Mouse (Mus musculus) gastrocnemius, postnatal 25 days (tissue): ENCODE data around the gene Emp2. TPM values are rescaled to one million over a fixed set of nuclear protein-coding genes. Genes with fewer than 3 reads are reported as not detected.
"Not testable (repeated sequence)": the region's sequence is repeated elsewhere in the genome, so short reads cannot be mapped to it uniquely, and the experiment has no call there.

Experiments
- DNase-seq: peaks from one replicate; pipeline ENCODE4 v3.0.0; 2022
- total RNA-seq, 2 experiments: library from RNA; stranded (reverse); gene quantifications; 1 replicate in 1 of 2; 2 replicates in 1 of 2; pipeline ENCODE4 v1.2.3; 2021

Emp2 gene
- total RNA-seq, 2 experiments from 2014 or later = 5.7 to 7.8 TPM

DNA sequence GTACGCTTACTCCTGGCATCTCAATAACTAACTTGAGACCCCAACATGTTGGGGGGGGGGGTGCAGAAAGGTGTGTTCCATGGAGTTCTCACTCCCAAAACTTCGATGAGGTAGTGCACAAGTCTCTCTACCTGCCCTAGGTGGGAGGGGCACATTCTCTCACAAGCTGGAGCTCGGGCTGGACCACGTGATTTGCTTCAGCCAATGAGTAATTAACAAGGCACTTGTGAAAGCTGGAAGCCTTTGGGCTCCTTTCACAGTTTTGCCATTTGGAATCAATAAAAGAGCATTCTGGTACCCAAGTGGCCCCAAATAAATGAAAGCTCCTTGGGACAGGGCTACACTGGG lies 3.4 kb upstream of the Emp2 start:
- no peak for DNase-seq

DNA sequence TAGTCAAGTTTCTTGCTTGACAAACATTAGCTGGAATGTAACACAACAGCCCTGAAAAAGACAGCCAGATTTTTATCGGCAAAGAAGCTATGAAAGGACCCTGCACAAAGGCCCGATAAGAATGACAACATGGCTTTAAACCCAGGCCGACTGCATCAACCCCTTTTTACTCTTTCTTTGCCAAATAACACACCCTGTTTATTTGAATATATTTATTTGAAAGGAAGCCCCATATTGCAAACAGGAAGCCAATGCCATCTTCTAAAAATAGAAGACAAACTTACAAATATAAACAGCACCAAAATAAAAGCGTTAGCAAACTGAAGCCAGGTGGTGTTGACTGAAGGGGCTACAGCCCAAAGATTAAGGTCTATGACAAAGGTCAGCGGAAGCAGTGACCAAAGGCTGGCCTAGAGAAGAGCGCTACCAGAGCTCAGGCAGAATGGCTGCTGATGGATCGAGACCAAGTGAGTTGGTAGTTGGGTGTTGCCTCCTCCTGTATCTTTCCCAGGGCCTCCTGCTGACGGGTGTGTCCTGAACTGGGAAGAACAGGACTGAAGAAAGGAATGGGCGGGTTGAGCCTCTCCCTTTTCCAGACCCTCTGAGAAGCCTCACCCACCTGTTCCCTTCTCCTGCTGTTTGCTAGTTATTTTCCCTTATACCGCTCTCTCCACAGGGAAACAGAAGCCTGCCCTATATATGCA lies 2.9 kb upstream of the Emp2 start:
- DNase-seq = no peak

DNA sequence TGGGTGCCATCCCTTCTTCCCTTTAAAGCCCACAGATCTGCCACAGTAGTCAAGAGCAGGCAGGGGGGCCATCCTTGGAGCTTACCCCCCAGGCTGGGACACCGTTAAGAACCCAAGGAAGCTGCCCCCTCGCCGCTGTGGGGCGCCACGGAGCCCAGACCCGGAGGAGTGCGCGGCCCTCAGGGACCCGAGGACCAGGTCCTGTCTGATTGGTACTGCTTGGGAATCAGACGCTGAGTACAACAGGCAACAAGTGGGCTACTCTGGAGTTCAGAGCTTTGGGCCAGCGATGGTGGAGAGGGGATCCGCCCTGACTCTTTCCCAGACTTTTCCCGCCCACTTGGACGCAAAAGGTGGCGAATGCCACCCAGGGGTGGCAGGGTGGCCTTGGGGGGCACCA lies 542 bp downstream of the Emp2 start:
- no peak for DNase-seq

DNA sequence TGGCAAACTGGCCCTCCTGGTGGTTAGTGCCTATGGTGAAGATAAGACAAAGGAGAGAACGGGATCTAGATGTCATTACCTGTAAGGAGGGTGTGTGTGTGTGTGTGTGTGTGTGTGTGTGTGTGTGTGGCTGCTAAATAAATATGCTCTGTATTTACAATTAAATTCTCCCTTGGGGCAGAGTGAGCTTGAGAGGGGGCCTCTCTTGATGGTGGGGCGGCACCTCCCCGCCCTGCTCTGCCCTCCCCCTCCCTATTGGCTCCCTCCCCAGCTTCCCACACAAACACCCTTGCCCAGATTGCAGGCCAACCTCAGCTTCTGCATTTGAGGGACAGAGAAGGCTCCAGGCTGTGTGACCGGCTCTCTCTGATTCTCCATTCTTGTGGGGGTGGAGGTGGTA lies 1.8 kb downstream of the Emp2 start:
- DNase-seq = no peak

DNA sequence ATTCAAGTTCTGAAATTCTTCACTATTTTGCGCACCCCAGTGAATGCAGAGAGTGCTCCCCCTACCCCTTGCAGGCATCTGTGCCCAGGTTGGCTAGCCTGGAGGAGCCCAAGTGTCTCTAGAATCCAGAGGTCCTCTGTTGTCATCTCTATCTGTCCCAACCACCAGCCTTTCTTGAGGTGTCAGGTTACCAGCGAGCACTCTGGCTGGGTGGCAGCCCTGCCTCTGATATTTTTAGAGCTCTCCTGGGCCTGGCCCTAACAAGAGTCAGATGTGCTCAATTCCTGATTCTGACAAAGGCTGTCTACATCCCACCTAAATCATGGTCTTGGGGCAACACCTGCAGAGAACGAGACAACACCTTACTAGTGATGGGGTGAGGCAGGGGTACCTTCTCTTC lies 2.7 kb downstream of the Emp2 start:
- DNase-seq = peak; percentile 19

DNA sequence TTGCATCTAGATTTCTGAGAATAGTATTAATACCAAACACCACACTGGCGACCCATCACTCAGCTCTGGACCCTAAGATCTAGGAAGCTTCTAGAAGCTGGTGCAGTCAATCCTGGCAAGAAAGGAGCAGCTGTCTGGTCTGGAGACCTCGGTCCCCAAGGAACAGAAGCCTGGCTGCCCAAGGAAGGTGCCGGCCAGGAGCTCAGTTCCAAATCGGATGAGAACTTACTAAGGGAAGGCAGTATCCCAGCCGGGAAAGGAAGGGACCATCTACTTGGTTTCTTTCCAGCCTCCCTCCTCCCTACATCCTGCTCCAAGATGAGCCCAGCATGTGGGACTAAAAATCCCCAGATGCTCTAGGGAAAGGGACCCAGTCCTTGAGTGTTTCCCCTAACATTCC lies 3.3 kb downstream of the Emp2 start:
- no peak for DNase-seq

DNA sequence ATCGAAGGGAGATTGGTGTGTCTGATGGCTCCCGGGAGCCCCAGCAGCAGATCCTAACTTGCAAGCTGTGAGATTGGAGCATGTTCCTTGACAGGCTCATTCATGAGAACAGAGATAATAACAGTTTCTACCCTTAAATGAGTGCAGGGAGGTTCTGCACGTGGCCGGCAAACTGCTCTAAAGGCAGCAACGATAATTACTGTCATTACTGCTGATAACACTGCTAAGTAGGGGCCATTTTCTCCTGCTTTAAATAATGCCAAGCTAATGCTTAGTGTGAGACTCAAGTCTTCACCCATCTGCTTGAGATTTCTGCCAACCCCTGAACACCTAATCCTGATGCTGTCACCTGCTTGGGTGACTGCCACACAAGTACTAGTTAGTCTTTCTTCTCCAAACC lies 6.4 kb downstream of the Emp2 start:
- DNase-seq = no peak

DNA sequence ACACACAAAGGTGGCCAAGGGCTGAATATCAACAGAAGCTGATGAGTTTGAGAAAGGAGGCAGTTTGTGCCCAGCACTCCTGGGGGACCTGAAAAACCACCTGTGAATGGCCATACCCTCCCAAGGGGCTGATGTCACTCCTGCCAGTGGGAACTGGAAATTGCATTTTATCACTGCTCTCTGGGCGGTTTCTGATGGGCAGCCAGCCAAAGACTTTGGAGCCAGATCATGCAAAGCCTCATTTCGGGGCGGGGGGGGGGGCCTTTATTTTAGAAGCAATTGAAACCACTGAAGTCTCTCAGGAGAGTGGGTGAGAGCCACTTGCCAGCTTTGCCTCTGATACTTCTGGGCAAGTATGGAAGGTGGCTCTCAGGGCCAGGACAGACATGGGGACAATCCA lies 7.7 kb downstream of the Emp2 start:
- no peak for DNase-seq

DNA sequence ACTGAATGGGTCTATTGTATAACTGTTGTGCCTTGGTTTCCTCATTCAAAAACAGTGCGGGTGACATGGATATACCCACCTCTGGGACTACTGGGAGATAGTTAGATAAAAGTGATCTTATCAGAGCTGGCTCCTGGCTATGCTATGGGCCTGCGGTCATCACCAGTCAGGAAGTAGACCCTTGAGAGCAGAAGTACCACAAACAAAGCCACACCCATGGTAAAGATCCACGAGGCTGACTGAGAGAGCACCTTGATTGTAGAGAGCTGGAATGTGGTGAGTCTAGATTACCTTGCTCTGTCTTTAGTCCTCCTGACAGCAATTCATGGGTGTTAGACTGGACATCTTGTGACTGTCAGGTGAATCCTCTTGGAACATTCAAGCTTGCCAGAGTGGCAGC lies 12.4 kb downstream of the Emp2 start:
- DNase-seq = no peak

DNA sequence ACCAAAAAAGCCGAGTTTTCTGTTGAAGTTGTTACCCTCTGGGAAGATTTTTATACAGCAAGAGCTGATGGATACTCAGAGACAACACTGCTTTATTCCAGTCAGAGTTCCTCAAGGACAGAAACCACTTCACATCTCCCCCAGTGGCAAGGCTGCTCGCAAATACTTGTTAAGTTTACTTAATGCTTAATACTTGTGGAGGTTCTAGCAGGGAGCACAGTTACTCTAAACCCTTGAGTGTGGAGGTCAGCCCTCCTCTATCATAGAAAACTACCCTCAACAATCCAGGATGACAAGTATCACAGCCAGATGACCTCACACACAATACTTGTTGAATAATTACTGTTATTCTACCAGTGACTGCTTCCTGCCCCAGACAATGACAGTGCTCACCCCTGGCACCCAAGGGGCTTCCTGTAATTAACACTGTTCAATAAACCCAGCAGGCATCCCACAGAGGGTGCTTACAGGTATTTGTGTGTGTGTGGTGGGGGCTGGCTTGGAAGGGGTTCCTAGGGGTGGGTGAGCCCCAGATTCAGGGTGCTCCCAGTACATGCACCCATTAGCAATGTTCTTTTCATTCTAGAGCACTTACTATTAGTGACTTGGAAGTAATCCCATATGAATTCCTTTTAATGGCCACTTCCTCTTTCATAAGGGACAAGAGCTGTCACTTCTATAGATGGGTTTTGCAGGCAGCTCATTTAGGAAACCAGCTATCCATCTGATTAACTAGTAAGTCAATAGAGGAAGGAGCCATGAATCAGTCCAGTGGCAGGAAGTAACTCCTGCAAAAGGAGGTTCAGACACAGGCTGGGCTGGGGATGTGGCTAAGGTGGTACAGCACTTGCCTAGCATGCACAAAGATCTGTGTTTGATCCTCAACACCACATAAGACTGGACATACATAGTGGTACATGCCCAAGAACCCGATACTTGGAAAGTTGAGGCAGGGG lies 13.3 kb downstream of the Emp2 start:
- no peak for DNase-seq

DNA sequence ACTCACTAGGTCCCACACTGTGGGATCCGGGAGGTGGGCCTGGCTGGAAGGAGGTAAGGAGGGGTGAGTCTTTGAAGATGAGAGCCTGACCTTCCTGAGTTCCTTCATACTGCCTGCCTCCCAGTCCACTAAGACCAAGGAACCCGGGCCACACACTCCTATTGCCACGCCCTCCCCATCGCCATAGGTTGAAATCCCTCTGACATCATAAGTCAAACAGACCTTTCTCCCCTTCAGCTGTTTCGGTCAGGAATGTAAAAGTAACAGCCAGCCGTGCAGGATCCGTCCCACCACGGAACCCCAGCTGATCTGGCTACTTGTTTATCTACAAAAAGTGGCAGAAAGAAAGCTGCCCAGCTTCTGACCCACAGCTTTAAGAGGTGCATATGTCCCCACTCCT lies 14.1 kb downstream of the Emp2 start:
- DNase-seq = no peak

DNA sequence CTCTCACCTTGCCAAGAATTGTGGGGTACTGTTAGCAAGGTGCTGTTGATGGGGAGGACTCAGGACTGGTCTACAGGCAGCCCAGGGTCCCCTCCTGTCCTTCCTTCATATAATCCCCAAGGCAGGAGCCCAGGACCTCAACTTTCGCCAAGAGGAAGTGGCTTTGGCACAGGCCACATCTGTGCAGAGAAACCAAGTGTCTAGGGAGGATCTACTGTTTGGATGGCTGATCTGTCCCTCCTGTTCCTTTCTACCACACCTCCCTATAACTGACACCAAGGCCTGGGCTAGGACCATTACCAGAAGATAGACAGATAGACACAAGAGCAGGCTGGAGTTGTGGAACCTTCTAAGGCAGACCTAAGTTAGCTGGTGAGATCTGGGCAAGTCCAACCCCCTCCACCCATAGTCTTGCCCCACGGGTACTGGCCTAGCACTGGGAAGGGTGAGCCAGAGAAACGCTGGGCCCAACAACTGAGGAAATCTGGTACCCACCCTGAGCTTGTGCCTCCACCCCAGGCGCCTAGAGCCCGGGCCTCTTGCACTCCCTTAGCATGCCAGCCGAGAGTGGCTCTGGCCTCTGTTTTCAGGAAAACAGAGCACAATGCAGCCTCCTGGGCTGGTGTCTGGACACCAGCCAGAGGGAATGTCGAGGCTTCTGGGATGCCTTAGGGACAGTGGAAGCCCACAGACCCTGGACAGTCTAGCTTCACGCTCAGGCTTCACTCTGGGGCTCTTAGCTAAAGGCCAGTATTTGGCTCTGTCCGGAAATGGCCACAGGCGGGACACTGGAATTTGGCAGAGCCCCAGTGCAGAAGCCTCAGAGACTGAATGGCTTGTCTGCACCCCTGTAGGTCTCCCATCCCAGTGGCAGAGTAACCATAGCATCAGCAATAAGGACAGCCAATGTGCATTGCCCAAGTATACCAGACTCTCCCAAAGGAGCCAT lies 15.8 kb downstream of the Emp2 start:
- no peak for DNase-seq

DNA sequence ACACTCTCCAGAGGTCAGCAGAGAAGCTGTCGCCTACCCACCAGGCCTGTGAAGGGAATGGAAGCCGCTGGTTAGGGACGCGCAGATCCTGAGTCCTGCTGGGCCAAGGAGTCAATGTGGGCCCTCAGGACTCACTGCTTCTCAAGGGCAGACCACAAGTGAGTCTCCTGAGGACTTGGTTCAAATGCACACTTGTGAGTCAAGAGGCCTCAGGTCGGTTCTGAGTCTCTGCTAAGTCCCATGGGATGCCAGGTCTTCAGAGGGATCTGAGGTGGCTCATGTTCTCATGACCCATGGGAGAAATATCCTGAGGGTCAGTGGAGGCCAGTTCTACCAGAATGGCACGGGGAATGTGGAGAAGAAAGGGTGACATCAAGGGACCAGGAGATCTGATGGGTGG lies 25.7 kb downstream of the Emp2 start:
- no peak for DNase-seq

DNA sequence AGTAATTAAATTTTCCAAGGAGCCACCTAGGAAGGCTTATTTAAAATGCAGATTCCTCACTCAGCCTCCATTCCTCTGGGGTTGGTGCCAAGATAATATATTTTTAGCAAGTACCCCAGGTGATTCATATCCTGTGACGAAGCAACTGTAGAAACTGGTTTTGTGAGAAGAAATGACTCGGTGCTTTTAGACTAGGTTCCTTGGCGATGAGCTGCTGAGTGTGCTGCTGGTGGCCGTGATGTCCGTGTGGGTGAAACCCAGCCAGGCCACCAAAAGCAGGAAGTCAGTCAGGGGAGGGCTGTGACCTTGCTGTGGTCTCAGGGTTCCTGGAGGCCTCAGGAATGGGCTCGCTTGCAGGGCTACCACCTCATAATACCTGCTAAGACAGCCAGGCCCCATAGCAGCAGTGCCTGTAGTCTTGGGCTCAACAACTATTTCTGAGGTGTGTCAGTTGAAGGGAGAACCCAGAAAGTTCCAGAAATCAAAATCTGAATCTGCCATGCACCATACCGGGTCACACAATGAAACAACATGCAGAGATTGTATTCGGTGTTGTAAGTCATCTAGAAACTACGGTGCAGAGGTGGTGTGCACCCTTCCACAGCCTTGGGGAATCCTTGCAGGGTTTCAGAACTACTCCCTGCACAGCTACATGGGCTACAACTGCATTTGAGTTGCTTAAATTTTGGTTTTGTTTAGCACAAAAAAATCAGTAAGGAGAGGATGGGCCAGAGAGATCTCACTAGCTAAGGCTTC lies 27.1 kb downstream of the Emp2 start:
- DNase-seq = no peak

DNA sequence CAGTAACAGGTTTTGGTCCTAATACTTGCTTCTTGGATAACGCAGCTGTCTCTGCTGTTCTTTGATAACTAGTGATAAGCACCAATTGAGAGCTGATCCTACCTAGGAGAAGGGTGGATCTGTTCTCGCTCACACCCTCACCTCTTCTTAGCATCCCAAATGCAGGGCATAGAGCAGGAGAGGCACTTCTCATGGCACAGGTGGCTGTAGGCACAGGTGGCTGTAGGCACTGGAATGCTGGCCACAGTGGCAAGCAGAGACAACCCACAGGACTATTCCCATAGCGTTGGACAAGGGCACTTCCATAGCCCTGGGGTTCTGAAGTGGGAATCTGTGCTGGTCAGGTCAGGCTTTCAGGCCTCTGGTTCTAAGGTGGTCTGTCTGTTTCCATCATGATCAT lies 31.9 kb downstream of the Emp2 start:
- no peak for DNase-seq

DNA sequence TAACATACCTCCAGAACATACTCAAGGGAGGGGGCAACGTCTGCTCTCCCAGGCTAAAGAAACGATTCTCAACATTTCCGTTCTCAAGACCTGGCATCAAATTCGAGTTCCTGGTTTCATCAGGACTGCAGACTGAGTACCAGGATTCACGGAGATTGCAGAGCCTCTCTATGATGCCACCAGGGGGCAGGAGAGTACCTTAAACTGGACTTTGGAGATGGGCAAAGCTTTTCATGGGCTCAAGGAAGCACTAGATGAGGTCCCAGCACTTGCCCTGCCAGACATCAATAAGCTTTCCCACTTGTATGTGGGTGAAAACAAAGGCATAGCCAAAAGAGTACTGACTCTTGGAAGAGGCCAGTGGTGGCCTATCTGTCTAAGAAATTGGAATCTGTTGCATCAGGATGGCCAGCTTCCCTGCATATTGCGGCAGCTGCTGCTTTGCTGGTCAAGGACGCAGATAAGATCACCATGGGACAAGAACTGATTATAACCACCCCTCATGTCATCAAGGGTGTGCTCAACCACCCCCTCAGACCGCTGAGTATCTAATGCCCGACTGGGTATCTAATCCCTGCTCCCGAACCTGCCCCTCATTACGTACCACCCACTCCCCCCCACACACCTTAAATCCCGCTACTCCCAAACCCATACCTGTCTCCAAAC lies 33.3 kb downstream of the Emp2 start:
- DNase-seq = peak; percentile 46

DNA sequence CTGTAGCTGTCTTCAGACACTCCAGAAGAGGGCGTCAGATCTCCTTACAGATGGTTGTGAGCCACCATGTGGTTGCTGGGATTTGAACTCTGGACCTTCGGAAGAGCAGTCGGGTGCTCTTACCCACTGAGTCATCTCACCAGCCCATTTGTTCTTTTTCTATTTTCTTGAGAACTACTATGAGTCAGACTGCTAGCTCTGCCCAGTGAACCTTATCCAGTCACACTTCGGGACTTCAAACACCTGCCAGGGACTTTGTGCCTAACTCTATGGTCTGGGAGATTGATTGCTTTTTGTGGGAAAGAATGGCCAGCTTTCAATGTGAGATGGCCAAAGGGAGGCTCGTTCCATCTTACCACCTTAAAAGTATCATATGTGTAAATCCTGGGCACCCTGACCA lies 37.0 kb downstream of the Emp2 start:
- not testable (repeated sequence) for DNase-seq

DNA sequence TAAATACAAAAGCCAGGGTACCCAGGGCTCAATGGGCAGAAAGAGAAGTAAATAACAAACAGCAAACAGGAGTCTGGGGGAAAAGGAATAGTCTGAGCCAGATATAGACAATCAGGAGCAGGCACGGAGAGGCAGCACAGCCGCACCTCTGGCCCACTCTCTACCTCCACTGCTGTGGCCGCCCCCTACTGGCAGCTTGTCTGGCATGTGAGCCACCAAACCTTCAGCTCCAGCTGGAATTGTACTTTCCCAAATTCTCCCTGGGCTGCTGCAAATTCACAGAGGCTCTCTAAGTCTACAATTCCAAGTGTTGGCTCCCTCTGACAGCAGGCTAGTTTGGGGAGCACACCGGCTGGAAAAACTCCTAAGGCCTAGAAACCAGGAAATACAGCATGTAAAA lies 39.3 kb downstream of the Emp2 start:
- no peak for DNase-seq

DNA sequence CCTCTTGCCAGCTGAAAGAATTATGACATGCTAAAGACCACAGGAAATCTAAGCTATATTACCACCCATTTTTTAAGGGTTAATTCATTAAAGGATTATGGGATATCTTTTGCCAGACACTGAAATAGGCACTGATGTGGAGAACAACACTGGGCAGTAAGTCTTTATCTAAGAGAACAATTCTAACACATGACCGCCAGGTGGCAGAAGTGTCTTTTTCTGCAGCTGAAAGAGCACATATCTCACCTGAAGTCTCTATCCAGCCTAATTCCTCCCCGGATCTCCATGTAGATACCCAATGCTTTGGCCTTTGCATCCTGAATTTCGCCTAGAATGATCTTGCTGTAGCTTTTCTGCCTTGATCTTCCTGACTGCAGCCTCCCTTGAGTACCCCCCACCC lies 41.5 kb downstream of the Emp2 start:
- DNase-seq = no peak

DNA sequence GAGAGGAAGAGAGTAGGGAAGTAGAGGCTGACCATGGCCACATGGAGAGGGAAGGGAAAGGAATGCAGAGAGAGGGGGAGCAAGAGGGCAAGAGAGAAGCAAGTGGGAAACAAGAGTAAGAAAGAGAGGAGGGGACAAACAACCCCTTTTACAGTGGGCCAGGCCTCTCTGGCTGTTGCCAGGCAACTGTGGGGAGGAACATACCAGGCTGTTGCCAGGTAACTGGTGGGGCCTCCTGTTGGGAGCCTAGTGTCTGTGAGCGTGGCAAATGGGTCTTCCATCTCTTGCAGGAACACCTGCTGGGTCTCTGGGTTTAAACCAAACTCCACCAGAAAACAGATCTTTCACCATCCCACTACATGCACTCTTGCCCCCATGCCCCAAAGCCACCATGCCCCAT lies 59.8 kb downstream of the Emp2 start:
- DNase-seq = no peak

DNA sequence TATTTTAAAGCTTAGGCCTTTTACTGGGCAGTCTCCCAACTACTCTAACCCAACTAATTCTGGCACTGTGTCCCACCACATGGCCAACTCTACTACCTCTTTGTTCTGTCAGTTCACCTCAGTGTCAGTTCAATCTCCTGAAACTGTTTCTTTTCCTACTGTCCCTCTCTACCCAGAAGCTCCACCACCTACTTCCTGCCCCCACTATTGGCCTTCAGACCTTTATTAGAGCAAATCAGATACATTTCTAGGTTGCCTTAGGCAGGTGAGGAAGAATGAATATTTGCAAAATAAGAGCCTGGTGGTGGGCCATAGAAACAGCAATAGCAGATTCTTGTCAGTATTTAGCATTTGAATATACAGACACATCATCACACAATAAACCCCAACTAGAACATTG lies 77.2 kb downstream of the Emp2 start:
- DNase-seq = no peak
